Mouse (Mus musculus): ENCODE data around the gene Fau.

The Fau gene

GRCm38 (mm10) chr19:6058513-6058912 lies 869 bp downstream of the Fau start:
- DNase-seq (ENCODE audit: low read depth, low spot score), result no peak
- H3K36me3 ChIP-seq (ENCODE audit: control insufficient read depth, insufficient read depth, low read length, poor library complexity, severe bottlenecking), result peaks cover 5% of the 10 kb centered on the region

DNA sequence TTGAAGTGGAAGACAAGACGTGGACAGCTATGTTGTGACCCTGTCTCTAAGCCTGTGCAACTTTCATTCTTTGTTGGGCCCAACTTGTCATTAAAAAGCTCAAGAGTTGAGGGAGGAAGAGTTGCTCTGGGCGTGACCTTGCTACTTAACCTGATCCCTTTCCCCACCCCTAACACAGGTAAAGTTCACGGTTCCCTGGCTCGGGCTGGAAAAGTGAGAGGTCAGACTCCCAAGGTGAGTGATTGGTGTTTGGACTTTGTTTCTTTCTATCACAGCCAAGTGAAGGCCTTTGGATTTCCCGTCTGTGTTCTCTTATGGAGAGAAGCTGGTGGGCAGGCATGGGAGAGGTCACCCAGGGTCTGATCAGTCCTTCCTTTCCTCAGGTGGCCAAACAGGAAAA lies 1.3 kb downstream of the Fau start:
- DNase-seq (ENCODE audit: low read depth, low spot score), result no peak
- Histone ChIP-seq H3K27me3 (ENCODE audit: control insufficient read depth, insufficient read depth, low read length, poor library complexity, severe bottlenecking) (no peaks in the 10 kb centered on the region), H3K36me3 (ENCODE audit: control insufficient read depth, insufficient read depth, low read length, poor library complexity, severe bottlenecking) (peaks cover 5% of the 10 kb centered on the region)

More at GRCm38 (mm10) chr19:6058513-6058912, 869 bp downstream of the Fau start:
- H3K27me3 ChIP-seq (ENCODE audit: control insufficient read depth, insufficient read depth, low read length, poor library complexity, severe bottlenecking), result no peaks in the 10 kb centered on the region

DNA sequence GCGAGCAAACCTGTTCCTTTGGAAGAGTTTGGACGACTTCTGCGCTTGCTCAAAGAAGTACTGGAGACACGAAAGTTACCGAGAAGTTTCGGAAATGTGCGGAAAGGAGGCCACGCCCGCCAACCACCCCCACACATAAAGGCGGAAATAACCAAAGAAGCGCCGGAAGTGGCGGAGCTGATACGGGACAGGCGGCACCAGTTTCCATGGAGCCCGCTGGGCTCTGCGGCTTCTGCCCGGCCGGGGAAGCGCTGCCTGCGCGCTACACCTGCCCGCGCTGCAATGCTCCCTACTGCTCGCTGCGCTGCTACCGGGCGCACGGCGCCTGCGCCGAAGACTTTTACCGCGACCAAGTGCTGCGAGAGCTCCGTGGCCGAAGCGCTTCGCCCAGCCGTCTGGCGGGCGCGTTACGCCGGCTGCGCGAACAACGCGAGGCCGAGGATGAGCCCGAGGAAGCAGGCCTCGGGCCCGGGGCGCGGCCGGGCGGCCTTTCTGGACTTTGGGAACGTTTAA lies 3.4 kb downstream of the Fau start, which contains the start of gene Znhit2:
TSS of gene Znhit2 (plus strand) at position 172 of the 513 bp plus-strand sequence.
- peak; percentile 94 for DNase-seq (ENCODE audit: low read depth, low spot score)
- H3K27me3 ChIP-seq (ENCODE audit: control insufficient read depth, insufficient read depth, low read length, poor library complexity, severe bottlenecking), result no peaks in the 10 kb centered on the region
- peaks cover 3% of the 10 kb centered on the region for H3K36me3 ChIP-seq (ENCODE audit: control insufficient read depth, insufficient read depth, low read length, poor library complexity, severe bottlenecking)

DNA sequence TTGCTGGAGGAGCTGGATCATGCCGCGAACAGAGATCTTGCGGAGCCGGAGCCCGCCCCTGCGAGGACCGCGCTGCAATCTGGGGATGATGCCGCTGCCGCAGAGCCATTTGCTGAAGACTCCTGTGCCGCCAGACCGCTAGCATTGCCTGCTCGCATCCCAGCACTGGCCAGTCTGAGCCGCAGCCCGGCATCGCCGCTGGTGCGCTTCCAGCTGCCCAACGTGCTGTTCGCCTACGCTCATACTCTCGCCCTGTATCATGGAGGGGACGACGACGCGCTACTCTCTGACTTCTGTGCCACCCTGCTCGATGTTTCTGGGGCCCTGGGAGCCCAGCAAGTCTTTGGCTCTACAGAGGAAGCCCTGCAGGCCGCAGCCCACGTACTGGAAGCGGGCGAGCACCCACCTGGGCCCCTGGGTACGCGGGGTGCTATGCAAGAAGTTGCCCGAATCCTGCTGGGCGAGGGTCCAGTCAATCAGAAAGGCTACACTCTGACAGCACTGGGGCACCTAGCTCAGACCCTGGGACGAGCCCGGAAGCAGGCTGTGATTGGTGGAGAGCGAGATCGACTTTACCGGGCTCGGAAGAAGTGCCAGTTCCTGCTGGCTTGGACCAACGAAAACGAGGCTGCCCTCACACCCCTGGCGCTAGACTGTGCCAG lies 4.1 kb downstream of the Fau start:
- DNase-seq (ENCODE audit: low read depth, low spot score), result peak; percentile 66
- Histone ChIP-seq H3K27me3 (ENCODE audit: control insufficient read depth, insufficient read depth, low read length, poor library complexity, severe bottlenecking) (no peaks in the 10 kb centered on the region), H3K36me3 (ENCODE audit: control insufficient read depth, insufficient read depth, low read length, poor library complexity, severe bottlenecking) (peaks cover 3% of the 10 kb centered on the region)

DNA sequence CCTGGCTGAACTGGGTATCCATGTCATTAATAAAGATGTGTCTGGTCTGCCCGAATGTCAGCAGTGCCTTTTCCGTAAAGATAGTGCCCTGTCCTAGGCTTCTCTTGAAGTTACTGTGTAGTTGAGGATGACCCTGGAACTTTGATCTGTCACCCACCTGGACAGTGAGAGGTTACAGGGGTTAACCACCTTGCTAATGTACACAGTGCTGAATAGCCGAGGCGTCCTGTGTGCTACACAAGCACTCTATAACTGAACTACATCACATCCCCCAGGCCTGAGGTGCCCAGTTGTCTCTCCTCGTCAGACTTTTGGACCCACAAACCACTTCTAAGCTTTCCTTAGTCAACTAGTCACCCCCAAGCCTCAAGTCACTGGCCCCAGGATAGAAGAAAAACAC lies 4.8 kb downstream of the Fau start:
- Histone ChIP-seq H3K27me3 (ENCODE audit: control insufficient read depth, insufficient read depth, low read length, poor library complexity, severe bottlenecking) (no peaks in the 10 kb centered on the region), H3K36me3 (ENCODE audit: control insufficient read depth, insufficient read depth, low read length, poor library complexity, severe bottlenecking) (peaks cover 3% of the 10 kb centered on the region)
- no peak for DNase-seq (ENCODE audit: low read depth, low spot score)

DNA sequence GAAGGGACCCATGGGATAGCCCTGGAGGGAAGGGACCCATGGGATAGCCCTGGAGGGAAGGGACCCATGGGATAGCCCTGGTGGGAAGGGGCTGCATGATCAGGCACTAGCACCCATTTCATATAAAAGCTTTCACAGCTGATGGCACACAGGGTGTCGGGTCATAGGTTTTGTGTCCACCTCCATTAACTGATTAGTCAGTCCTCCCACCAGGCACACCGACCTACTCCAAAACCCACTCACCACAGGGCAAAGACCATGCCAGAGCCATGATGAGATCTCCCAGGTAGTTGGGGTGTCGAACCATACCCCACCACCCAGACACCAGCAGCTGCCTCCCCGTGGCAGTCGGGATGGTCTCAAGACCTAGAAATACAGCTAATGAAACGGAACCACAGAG lies 5.4 kb downstream of the Fau start:
- DNase-seq (ENCODE audit: low read depth, low spot score), result no peak
- H3K27me3 ChIP-seq (ENCODE audit: control insufficient read depth, insufficient read depth, low read length, poor library complexity, severe bottlenecking), result no peaks in the 10 kb centered on the region
- peaks cover 3% of the 10 kb centered on the region for H3K36me3 ChIP-seq (ENCODE audit: control insufficient read depth, insufficient read depth, low read length, poor library complexity, severe bottlenecking)

DNA sequence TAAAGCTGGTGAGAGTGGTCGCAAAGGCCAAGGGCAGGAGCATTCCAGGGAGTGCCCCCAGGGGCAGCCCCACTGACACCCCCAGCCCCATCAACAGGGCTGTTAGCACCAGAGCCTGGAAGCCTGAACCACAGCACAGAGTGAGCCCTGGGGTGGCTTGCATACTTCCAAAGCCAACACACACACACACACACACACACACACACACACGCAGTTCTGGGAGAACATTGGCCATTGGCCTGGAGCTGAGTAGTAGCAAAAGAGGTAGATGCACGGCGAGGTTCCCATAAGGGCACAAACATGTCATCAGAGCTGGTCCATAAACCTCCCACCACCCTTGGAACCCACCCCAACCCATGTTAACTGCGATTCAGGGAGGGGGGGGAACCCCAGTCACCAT lies 8.9 kb downstream of the Fau start:
- Histone ChIP-seq H3K36me3 (ENCODE audit: control insufficient read depth, insufficient read depth, low read length, poor library complexity, severe bottlenecking) (no peaks in the 10 kb centered on the region), H3K27me3 (ENCODE audit: control insufficient read depth, insufficient read depth, low read length, poor library complexity, severe bottlenecking) (no peaks in the 10 kb centered on the region)
- DNase-seq (ENCODE audit: low read depth, low spot score), result no peak

DNA sequence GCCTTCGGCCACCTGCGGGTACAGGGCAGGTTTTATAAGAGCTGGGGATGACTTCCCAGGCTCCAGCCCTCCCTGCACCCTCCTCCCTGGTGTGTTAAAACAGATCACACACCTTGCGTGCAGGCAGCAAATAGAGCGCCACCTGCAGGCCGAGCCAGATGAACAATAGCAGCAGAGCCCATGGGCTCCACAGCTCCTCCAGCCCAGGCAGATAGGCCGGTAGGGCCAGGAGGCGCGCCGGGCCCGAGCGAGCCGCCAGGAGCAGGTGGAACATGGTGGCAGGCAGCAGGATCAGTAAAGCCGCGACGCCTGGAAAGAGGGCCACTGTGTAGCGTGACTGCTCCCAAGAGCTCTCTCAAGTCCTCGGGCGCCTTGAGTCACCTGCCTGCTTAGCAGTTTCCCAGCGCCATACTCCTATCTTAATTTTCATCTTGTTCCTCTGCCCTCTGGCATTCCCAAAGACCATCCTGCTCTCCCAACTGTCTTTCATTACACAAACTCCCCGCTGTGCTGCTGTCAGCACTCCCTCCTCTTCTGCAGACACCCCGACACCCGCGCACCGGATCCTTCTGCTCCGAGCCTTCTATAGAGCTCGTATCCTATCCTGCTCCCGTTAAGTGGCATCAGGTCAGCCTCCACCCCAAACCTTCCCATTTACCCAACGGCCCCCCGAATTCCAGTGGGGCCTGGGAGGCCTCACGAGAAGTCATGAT lies 9.5 kb downstream of the Fau start:
- Histone ChIP-seq H3K27me3 (ENCODE audit: control insufficient read depth, insufficient read depth, low read length, poor library complexity, severe bottlenecking) (no peaks in the 10 kb centered on the region), H3K36me3 (ENCODE audit: control insufficient read depth, insufficient read depth, low read length, poor library complexity, severe bottlenecking) (no peaks in the 10 kb centered on the region)
- DNase-seq (ENCODE audit: low read depth, low spot score), result peak; percentile 90

DNA sequence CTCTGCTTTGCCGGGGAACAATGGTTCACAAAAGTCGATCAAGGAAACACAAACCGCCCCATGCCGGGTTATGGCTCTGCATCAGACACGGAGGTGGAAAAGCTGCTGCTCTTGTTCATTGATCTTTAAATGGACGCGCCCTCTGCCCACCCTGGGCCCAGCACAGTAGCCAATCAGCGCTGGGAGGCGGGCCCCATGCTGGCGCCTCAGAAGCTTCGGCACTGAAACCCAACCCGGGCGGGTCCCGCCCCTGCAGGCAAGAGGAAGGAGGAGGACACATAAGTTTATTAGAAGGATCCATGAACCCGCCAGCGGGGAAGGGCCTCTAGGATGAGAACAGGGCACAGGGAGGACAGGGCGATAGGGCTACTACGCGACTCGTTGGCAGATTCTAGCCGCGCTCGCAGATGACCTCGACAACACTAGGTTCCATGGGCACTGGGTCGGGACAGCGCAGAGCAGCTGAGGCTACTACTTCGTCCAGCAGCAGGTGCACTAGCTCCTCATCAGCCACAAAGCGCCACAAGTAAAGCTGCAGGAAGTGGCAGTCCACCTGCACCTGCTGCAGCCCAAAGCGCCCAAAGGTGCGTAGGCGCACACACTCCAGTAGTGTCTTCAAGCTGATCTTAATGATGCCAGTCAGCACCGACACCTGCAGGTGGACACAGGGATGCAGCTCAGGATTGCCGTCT lies 10.2 kb downstream of the Fau start, which contains the start of gene Tm7sf2:
TSS of gene Tm7sf2 (minus strand) at position 650 of the 692 bp plus-strand sequence.
- H3K36me3 ChIP-seq (ENCODE audit: control insufficient read depth, insufficient read depth, low read length, poor library complexity, severe bottlenecking), result no peaks in the 10 kb centered on the region; the same call in 1 of the 2 replicates
- H3K27me3 ChIP-seq (ENCODE audit: control insufficient read depth, insufficient read depth, low read length, poor library complexity, severe bottlenecking), result no peaks in the 10 kb centered on the region
- peak; percentile 87 for DNase-seq (ENCODE audit: low read depth, low spot score)

DNA sequence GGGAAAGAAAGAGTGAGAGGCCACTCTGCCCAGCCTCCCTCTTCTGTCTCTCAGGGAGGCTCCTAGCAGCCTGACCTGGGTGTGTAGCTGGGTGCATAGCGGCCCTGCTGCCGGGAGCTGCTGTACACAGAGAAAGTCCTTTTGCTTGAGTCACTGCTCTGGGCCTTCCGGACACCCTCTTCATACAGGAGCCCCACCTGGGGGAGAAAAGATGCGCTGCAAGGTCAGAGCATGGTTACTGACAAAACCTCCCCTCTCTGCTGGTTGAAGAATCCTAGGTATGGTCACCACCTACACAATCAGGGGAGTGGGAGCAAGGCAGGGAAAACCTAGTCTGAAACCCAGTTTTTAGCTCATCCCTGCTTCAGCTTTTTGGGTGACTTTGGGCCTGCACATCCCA lies 11.3 kb downstream of the Fau start:
- Histone ChIP-seq H3K27me3 (ENCODE audit: control insufficient read depth, insufficient read depth, low read length, poor library complexity, severe bottlenecking) (no peaks in the 10 kb centered on the region), H3K36me3 (ENCODE audit: control insufficient read depth, insufficient read depth, low read length, poor library complexity, severe bottlenecking) (no peaks in the 10 kb centered on the region; the same call in 1 of the 2 replicates)
- DNase-seq (ENCODE audit: low read depth, low spot score), result peak; percentile 38

GRCm38 (mm10) chr19:6069851-6070250 lies 12.2 kb downstream of the Fau start:
- DNase-seq (ENCODE audit: low read depth, low spot score), result no peak
- Histone ChIP-seq H3K36me3 (ENCODE audit: control insufficient read depth, insufficient read depth, low read length, poor library complexity, severe bottlenecking) (no peaks in the 10 kb centered on the region; the same call in 1 of the 2 replicates), H3K27me3 (ENCODE audit: control insufficient read depth, insufficient read depth, low read length, poor library complexity, severe bottlenecking) (no peaks in the 10 kb centered on the region)

DNA sequence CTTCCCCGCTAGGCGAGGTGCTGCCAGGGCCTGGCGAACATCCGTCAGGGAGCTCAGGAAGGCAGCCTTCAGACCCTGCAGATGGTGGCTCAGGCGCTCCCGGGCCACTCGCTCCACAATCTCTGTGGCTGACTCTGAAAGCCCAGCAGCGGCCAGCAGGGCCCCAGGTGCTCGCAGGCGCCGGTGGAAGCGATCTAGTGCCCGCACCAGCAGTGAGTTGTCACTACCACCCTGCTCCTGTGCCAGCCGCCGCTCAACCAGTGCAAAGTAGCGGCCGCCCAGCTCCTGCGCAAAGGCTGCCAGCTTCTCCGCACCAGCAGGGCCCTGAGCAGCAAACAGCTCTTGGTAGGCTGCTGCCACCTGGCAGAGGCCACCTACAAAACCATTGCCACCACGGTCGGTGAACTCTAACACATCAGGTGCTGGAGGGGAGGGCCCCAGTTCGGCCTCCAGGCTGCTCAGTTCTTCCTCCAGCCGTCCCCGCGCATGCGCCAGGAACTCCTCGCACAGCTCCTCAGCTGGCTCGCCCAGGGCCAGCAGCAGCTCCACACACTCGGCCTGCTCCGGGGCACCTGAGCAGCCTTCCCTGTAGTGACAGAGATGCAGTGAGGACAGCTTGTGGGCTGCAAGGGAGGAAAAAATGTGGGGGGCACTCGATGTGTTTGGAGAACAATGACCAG lies 13.1 kb downstream of the Fau start:
- no peaks in the 10 kb centered on the region; the same call in 1 of the 2 replicates for H3K36me3 ChIP-seq (ENCODE audit: control insufficient read depth, insufficient read depth, low read length, poor library complexity, severe bottlenecking)
- H3K27me3 ChIP-seq (ENCODE audit: control insufficient read depth, insufficient read depth, low read length, poor library complexity, severe bottlenecking), result no peaks in the 10 kb centered on the region
- DNase-seq (ENCODE audit: low read depth, low spot score), result peak; percentile 65

GRCm38 (mm10) chr19:6071261-6071660 lies 13.6 kb downstream of the Fau start:
- H3K36me3 ChIP-seq (ENCODE audit: control insufficient read depth, insufficient read depth, low read length, poor library complexity, severe bottlenecking), result no peaks in the 10 kb centered on the region; the same call in 1 of the 2 replicates
- no peaks in the 10 kb centered on the region for H3K27me3 ChIP-seq (ENCODE audit: control insufficient read depth, insufficient read depth, low read length, poor library complexity, severe bottlenecking)
- DNase-seq (ENCODE audit: low read depth, low spot score), result peak; percentile 43

GRCm38 (mm10) chr19:6073889-6074288 lies 16.2 kb downstream of the Fau start:
- Histone ChIP-seq H3K27me3 (ENCODE audit: control insufficient read depth, insufficient read depth, low read length, poor library complexity, severe bottlenecking) (no peaks in the 10 kb centered on the region), H3K36me3 (ENCODE audit: control insufficient read depth, insufficient read depth, low read length, poor library complexity, severe bottlenecking) (no peaks in the 10 kb centered on the region; the same call in 1 of the 2 replicates)
- no peak for DNase-seq (ENCODE audit: low read depth, low spot score)
